Mouse (Mus musculus) ovary, postnatal 10 days (tissue): ENCODE data around the gene Epb41.

Source experiments
- DNase-seq: peaks from one replicate; pipeline ENCODE4 v3.0.0; 2022; ENCODE audit warnings: low spot score

Gene Epb41

DNA sequence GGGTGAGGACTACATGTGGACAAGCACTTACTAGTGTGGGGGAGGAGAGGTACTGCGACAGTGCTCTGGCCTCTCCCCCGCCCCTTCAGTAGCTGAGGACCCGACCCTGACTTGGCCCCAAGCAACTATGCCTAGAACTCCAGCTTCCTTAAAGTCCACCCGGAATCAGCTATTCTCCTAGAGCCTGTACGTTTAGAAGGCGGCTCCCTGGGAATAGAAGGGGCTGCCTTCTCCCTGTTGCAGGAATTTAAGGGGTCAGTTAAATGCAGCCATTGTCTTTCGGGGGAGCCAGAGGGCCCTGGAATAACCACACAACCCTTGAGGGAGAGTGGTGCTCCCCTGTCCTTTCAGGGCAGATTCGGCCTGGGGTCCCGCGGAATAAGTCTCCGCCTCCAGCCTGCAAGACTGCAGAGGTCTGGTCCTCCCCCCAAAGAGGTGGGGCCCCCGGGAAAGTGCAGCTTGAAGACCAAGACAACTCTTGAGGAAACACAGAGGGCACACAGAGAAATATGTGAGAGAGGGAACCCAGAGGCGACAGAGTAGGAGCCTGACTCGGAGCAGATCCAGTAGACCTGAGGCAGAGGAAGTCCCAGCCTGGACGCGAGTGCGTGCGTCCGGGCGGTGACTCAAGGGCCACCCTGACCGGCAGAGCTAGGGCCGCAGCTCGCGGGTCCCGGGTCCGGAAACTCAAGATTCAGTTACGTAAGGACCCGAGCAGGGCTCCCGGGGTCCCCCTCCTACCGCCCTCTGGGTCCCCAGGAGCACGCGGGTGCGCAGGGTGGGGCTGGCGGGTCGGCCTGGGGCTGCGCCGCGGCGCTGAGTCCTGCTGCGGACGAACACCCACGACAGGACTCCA is 816 bp downstream of the Epb41 start, which contains the start of gene Gm10300:
TSS of gene Gm10300 (plus strand) at position 621 of the 856 bp plus-strand sequence.
- peak; percentile 21 for DNase-seq

DNA sequence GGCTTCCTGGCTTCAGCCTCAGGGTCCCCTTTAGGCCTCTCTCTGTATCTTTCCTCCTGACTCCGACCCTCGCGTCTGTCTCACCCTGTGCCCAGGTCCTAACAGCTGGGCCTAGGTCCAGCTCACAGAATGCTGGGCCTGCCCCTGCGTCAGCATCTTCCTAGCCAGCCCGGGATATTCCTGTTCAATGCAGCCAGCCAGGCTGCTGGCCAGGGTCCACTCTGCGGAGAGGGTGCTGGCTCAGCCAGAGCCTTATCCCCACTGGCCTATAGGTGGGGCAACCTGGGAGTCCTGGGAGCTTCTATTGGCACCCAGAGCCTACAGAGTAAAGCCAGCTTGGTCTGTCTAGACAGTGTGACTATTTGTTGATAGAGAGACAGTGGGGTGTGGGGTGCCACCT is 2.2 kb downstream of the Epb41 start:
- DNase-seq = no peak

DNA sequence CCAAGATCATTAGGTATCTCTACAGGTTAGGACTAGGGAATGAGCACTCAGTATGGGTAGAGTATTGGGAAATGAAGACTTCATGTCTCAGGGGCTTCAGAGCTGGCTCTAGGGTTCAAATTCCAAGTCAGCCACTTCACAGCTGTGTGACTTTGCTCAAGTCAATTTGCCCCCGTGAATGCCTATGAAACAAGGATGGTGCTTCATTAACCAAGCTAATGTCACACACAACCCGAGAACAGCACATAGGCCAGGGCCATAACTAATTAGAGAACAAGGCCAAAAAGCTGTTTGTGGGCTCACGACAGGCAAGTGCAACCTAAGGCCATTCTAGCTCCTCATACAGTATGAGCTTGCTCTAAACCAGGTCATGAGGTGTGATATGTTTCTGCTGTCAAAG is 3.0 kb downstream of the Epb41 start:
- DNase-seq = no peak

- DNase-seq = no peak
These were observed 3.4 kb downstream of the Epb41 start for GRCm38 (mm10) chr4:132071674-132072073.

- no peak for DNase-seq
These were observed 7.2 kb downstream of the Epb41 start for GRCm38 (mm10) chr4:132067938-132068235.

DNA sequence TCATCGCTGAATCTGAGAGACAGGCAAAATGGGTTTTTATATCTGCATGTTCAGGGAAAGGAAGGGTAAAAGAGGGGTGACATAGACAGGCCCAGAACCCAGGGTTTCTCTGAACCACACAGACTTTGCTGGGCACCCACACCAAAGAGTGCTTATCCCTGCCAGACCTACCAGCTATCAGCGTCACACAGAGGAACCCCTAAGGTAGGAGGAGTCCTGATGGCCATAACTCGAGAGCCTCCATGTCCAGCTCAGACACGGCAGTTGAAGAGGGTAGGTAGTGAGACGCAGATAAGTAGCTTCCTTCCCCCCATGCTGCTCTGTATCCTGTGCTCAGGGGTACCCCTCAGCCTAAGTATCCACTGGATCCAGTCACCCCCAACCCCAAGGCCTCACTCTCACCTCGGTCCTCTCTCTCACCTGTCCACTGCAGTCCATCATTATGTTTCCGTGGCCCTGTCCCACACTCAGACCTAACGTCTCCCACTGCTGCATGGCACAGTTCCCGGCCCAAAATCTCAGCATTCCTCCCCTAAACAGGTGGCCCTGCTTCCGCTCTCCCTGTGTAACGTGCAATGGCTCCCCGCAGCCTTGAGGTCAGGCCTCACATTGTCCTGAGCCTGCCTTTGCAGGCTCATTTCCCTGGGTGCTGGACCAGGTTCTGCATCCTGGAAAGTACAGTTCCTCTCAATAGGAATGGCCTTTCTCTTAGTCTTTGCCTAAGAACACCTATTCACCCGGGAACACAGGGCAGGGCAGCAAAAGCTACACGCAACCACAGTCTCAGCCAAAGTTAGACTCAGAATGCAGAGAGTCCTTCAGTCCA is 7.8 kb downstream of the Epb41 start:
- no peak for DNase-seq

DNA sequence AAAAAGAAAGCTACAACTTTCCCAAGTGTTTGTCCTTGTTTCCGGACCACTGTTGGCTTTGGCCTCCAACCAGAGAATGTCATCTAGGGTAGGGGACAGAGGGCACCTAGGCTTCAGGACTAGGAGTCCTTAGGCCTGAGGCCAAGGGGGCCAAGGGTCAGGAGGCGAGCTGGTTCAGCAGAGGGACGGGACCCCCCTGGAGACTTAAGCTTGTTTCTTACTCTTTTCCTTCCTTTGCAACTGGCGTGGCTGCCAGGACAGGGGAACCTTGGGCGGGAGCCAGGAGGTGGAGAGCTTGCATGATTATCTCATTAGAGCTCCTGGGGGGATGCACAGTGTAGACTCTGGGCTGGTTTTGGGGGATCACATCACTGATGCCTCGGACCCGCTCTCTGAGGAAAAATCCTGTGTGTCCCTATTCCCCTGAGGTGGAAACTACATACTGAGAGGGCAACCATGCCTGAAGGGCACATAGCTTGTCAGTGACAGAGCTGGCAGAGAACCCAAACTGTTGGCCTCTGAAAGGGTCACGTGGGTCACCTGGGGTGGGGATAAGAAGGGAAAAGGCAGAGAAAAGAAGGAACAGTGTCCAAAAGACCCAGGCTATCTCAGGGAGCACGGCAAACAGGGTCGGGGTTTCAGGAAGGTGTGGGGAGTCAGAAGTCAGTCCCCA is 8.9 kb downstream of the Epb41 start:
- DNase-seq = peak; percentile 21

DNA sequence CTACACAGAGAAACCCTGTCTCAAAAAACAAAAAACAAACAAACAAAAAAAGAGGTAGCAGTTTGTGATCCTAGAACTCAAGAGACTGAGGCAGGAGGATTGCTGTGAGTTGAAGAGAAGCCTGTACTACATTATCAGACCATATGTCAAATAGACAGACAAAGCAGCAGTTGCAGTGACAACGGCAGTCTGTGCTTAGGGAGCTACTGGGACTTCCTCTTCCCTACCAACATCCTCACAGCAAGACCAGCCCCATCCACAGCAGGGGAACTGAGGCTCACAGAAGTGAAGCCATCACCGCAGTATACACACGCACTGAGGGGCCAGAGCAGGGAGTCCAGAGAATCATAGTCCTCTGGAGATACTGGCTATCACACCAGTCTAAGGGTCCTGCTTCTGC is 9.5 kb downstream of the Epb41 start:
- DNase-seq = no peak

DNA sequence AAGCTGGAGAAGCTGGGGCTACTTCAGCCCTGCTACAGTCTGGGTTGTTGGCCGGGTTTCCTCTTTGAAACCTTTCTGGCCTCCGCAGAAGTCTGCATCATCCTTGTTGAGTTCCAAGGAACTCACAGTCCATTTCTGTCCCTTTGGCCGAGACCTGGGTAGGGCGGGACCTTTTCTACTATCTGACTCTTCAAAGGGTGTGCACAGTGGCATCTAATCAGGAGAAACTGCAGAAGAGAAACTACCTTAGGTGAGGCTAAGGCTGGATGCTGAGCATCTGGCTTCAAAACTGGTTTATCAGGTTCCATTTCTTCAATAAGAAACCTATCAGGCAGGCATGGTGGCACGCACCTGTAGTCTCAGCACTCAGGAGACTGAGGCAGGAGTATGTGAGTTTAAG is 10.6 kb downstream of the Epb41 start:
- no peak for DNase-seq

DNA sequence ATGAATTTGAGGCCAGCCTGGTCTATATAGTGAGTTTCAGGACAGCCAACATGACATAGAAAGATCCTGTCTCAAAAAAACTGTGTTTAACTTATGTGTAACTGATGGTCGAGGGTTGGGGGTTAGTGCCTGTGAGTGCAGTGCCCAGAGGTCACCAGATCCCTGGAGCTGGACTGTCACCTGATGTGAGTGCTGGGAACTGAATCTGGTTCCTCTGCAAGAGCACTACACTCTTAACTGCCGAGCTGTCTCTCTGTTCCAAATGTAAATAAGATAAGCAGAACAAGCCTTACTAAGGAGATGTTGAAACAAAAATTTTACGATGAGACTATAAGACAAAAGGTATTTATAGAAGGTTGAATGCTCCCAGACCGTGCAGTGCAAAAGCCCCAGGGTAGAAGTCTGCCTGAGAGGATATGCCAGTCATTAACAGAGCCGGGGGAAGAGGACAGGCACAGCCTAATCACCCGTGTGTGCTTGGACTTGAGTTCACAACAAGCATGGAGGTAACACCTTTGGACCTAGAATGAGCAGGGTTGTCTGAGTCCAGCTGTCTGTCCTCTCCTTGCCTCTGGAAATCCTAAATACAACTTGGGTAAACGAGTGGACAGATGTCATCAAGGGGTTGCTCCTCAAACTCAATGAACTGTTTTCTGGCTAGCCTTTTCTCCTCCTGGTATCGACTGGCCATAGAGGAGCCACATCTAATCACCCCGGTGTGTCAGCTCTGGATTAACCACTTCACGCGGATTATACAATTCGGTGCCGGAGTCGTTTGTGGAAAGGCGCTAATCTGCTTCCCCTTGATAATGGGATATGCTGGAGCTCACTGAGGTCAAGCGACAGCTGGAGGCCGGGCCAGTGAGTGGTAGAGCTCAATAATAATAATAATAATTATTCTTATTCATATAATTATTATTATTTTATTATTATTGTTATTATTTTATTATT is 11.9 kb downstream of the Epb41 start:
- no peak for DNase-seq

GRCm38 (mm10) chr4:132062289-132062688 is 12.8 kb downstream of the Epb41 start:
- DNase-seq = no peak

- no peak for DNase-seq
These were observed 14.9 kb downstream of the Epb41 start for GRCm38 (mm10) chr4:132060040-132060832.

GRCm38 (mm10) chr4:132059541-132059940 is 15.6 kb downstream of the Epb41 start:
- no peak for DNase-seq

DNA sequence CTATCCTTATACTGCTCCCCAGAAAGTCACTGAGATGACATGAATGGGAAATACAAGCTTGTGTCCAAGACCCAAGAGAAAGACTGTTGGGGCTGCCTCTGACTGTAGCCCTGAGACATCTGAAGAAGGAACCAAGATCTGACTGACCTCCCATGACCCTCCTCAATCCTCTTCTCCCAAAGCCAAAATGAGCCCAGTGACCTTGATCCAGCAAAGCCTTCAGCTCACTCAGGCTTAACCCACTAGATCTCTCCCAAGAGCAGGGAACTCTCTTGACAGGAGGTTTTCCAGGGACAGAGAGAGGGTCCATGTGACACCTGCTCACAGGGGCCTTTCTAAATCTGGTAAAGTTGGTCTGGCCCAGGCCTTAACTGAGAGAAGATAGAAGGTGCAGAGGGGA is 17.8 kb downstream of the Epb41 start:
- DNase-seq = no peak

- no peak for DNase-seq
These were observed 23.5 kb downstream of the Epb41 start for GRCm38 (mm10) chr4:132051321-132052275.

- no peak for DNase-seq
These were observed 25.4 kb downstream of the Epb41 start for GRCm38 (mm10) chr4:132049549-132050200.

DNA sequence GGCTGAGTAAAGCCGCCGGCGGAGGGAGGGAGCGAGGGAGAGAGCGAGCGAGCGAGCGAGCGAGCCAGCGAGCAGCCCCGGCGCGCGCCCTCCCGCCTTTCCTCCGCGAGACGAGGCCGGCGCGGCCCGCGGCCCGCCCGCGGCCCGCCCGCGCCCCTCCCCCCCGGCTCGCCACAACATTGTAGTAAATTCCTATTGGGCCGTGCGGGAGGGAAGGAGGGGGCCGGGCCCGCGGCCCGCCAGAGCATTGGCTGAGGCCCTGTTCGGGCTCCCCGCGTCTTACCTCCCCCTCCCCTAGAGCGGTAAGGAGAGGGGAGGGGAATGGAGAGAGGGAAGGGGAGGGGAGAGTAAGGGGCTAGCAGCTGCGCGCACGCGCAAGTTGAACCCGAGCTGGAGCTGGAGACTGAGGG is 26.1 kb downstream of the Epb41 start:
- peak; percentile 68 for DNase-seq

- DNase-seq = peak; percentile 17
These were observed 26.8 kb downstream of the Epb41 start for GRCm38 (mm10) chr4:132048011-132048991.
